Mouse (Mus musculus): ENCODE measurements at regions not wholly inside any gene's neighbourhood (a gene's known extent, or its start where the extent isn't known, plus 50 kb on each side); places are given as distances from the start of the nearest gene placed in this dataset.

GRCm38 (mm10) chr9:91591915-91592314 is 226.3 kb upstream of the Zic1 start:
- Histone ChIP-seq H3K9me3 (replicated peaks) (no peaks in the 10 kb centered on the region), H3K9ac (no peak overlapping the region), H3K4me1 (no peaks in the 10 kb centered on the region), H3K4me3 (no peak overlapping the region), H3K36me3 (no peaks in the 10 kb centered on the region), H3K27ac (no peak overlapping the region), H3K4me2 (replicated peaks) (no peak overlapping the region), H3K27me3 (no peaks in the 10 kb centered on the region)
- no peak for ATAC-seq (ENCODE audit: low FRiP score)
- WGBS: 72% methylated on average over 4 of the region's 4 CpGs

- no peaks in the 10 kb centered on the region for H3K36me3 ChIP-seq
- H3K4me2 ChIP-seq (replicated peaks): no peak overlapping the region
- no peak overlapping the region for H3K9ac ChIP-seq
- no peak overlapping the region for H3K4me3 ChIP-seq
- no peaks in the 10 kb centered on the region for H3K4me1 ChIP-seq
- H3K27me3 ChIP-seq: no peaks in the 10 kb centered on the region
- no peak overlapping the region for H3K27ac ChIP-seq
- H3K9me3 ChIP-seq (replicated peaks): no peaks in the 10 kb centered on the region
- no peak for ATAC-seq (ENCODE audit: low FRiP score)
- WGBS: 86% methylated on average over 6 of the region's 6 CpGs
Measured at GRCm38 (mm10) chr9:91588756-91589155, 223.1 kb upstream of the Zic1 start.

GRCm38 (mm10) chr9:91587861-91588260 is 222.3 kb upstream of the Zic1 start:
- no peak for ATAC-seq (ENCODE audit: low FRiP score)
- 58% methylated on average over 5 of the region's 5 CpGs for WGBS

GRCm38 (mm10) chr9:91587271-91587670 is 221.7 kb upstream of the Zic1 start:
- H3K36me3 ChIP-seq: no peaks in the 10 kb centered on the region
- H3K4me1 ChIP-seq: no peaks in the 10 kb centered on the region
- no peak for ATAC-seq (ENCODE audit: low FRiP score)
- H3K9ac ChIP-seq: no peak overlapping the region
- 90% methylated on average over 7 of the region's 7 CpGs for WGBS
- H3K4me2 ChIP-seq (replicated peaks): no peak overlapping the region
- no peaks in the 10 kb centered on the region for H3K9me3 ChIP-seq (replicated peaks)
- no peak overlapping the region for H3K27ac ChIP-seq
- no peak overlapping the region for H3K4me3 ChIP-seq
- no peaks in the 10 kb centered on the region for H3K27me3 ChIP-seq

More at GRCm38 (mm10) chr9:91587861-91588260, 222.3 kb upstream of the Zic1 start:
- H3K4me1 ChIP-seq: no peaks in the 10 kb centered on the region
- no peak overlapping the region for H3K9ac ChIP-seq
- no peak overlapping the region for H3K4me2 ChIP-seq (replicated peaks)
- no peak overlapping the region for H3K27ac ChIP-seq
- no peaks in the 10 kb centered on the region for H3K36me3 ChIP-seq
- no peaks in the 10 kb centered on the region for H3K27me3 ChIP-seq
- H3K9me3 ChIP-seq (replicated peaks): no peaks in the 10 kb centered on the region
- H3K4me3 ChIP-seq: no peak overlapping the region

- Histone ChIP-seq H3K4me3 (no peak overlapping the region), H3K36me3 (no peaks in the 10 kb centered on the region), H3K4me1 (no peaks in the 10 kb centered on the region), H3K27ac (no peak overlapping the region), H3K9me3 (replicated peaks) (no peaks in the 10 kb centered on the region), H3K27me3 (no peaks in the 10 kb centered on the region), H3K4me2 (replicated peaks) (no peak overlapping the region), H3K9ac (no peak overlapping the region)
- 81% methylated on average over 5 of the region's 5 CpGs for WGBS
- ATAC-seq (ENCODE audit: low FRiP score): no peak
Measured at GRCm38 (mm10) chr9:91586635-91587034, 221.0 kb upstream of the Zic1 start.

GRCm38 (mm10) chr9:91574156-91574555 is 208.5 kb upstream of the Zic1 start:
- ATAC-seq (ENCODE audit: low FRiP score): no peak
- H3K27me3 ChIP-seq: no peaks in the 10 kb centered on the region
- no peak overlapping the region for H3K9ac ChIP-seq
- H3K36me3 ChIP-seq: no peaks in the 10 kb centered on the region
- H3K4me3 ChIP-seq: no peak overlapping the region
- H3K4me1 ChIP-seq: no peaks in the 10 kb centered on the region
- no peaks in the 10 kb centered on the region for H3K9me3 ChIP-seq (replicated peaks)
- no peak overlapping the region for H3K27ac ChIP-seq
- no peak overlapping the region for H3K4me2 ChIP-seq (replicated peaks)

- no peaks in the 10 kb centered on the region for H3K4me1 ChIP-seq
- no peak overlapping the region for H3K27ac ChIP-seq
- no peak overlapping the region for H3K4me2 ChIP-seq (replicated peaks)
- no peak overlapping the region for H3K4me3 ChIP-seq
- H3K27me3 ChIP-seq: no peaks in the 10 kb centered on the region
- H3K9ac ChIP-seq: no peak overlapping the region
- 72% methylated on average over 5 of the region's 5 CpGs for WGBS
- ATAC-seq (ENCODE audit: low FRiP score): no peak
- no peaks in the 10 kb centered on the region for H3K9me3 ChIP-seq (replicated peaks)
- H3K36me3 ChIP-seq: no peaks in the 10 kb centered on the region
Measured at GRCm38 (mm10) chr9:91566006-91566641, 200.5 kb upstream of the Zic1 start.

- WGBS: 71% methylated on average over 2 of the region's 2 CpGs
- ATAC-seq (ENCODE audit: low FRiP score): no peak
- H3K4me2 ChIP-seq (replicated peaks): no peak overlapping the region
- no peaks in the 10 kb centered on the region for H3K36me3 ChIP-seq
- H3K9me3 ChIP-seq (replicated peaks): no peaks in the 10 kb centered on the region
- no peaks in the 10 kb centered on the region for H3K27me3 ChIP-seq
- no peak overlapping the region for H3K9ac ChIP-seq
- no peak overlapping the region for H3K4me3 ChIP-seq
- no peak overlapping the region for H3K27ac ChIP-seq
- no peaks in the 10 kb centered on the region for H3K4me1 ChIP-seq
Measured at GRCm38 (mm10) chr9:91561331-91561730, 195.7 kb upstream of the Zic1 start.

GRCm38 (mm10) chr9:91559794-91560193 is 194.2 kb upstream of the Zic1 start:
- H3K27me3 ChIP-seq: no peaks in the 10 kb centered on the region
- no peak for ATAC-seq (ENCODE audit: low FRiP score)
- no peaks in the 10 kb centered on the region for H3K9me3 ChIP-seq (replicated peaks)
- H3K4me2 ChIP-seq (replicated peaks): no peak overlapping the region
- H3K36me3 ChIP-seq: no peaks in the 10 kb centered on the region
- H3K27ac ChIP-seq: no peak overlapping the region
- WGBS: 65% methylated on average over 6 of the region's 6 CpGs
- no peaks in the 10 kb centered on the region for H3K4me1 ChIP-seq
- no peak overlapping the region for H3K9ac ChIP-seq
- no peak overlapping the region for H3K4me3 ChIP-seq

GRCm38 (mm10) chr9:91547051-91547450 is 181.4 kb upstream of the Zic1 start:
- WGBS: 76% methylated on average over 4 of the region's 4 CpGs
- Histone ChIP-seq H3K4me2 (replicated peaks) (no peak overlapping the region), H3K4me1 (no peaks in the 10 kb centered on the region), H3K27ac (no peak overlapping the region), H3K9me3 (replicated peaks) (no peaks in the 10 kb centered on the region), H3K27me3 (no peaks in the 10 kb centered on the region), H3K9ac (no peak overlapping the region), H3K36me3 (no peaks in the 10 kb centered on the region), H3K4me3 (no peak overlapping the region)
- ATAC-seq (ENCODE audit: low FRiP score): no peak

- no peaks in the 10 kb centered on the region for H3K36me3 ChIP-seq
- no peak overlapping the region for H3K4me2 ChIP-seq (replicated peaks)
- no peaks in the 10 kb centered on the region for H3K9me3 ChIP-seq (replicated peaks)
- H3K4me1 ChIP-seq: no peaks in the 10 kb centered on the region
- no peak overlapping the region for H3K27ac ChIP-seq
- 55% methylated on average over 6 of the region's 6 CpGs for WGBS
- H3K4me3 ChIP-seq: no peak overlapping the region
- H3K27me3 ChIP-seq: no peaks in the 10 kb centered on the region
- ATAC-seq (ENCODE audit: low FRiP score): no peak
- no peak overlapping the region for H3K9ac ChIP-seq
Measured at GRCm38 (mm10) chr9:91545402-91545801, 179.8 kb upstream of the Zic1 start.

GRCm38 (mm10) chr9:91528838-91529475 is 163.3 kb upstream of the Zic1 start:
- Histone ChIP-seq H3K27ac (no peak overlapping the region), H3K36me3 (no peaks in the 10 kb centered on the region), H3K4me2 (replicated peaks) (no peak overlapping the region), H3K9me3 (replicated peaks) (no peaks in the 10 kb centered on the region), H3K27me3 (no peaks in the 10 kb centered on the region), H3K9ac (no peak overlapping the region), H3K4me1 (no peaks in the 10 kb centered on the region), H3K4me3 (no peak overlapping the region)
- 79% methylated on average over 3 of the region's 3 CpGs for WGBS
- no peak for ATAC-seq (ENCODE audit: low FRiP score)

GRCm38 (mm10) chr9:91528388-91528787 is 162.8 kb upstream of the Zic1 start:
- H3K27me3 ChIP-seq: no peaks in the 10 kb centered on the region
- no peaks in the 10 kb centered on the region for H3K36me3 ChIP-seq
- H3K9me3 ChIP-seq (replicated peaks): no peaks in the 10 kb centered on the region
- no peak overlapping the region for H3K4me3 ChIP-seq
- no peak overlapping the region for H3K9ac ChIP-seq
- no peak overlapping the region for H3K4me2 ChIP-seq (replicated peaks)
- ATAC-seq (ENCODE audit: low FRiP score): no peak
- H3K4me1 ChIP-seq: no peaks in the 10 kb centered on the region
- WGBS: 73% methylated on average over 5 of the region's 5 CpGs
- no peak overlapping the region for H3K27ac ChIP-seq
